Mouse (Mus musculus) liver, embryonic 12.5 days (tissue): ENCODE results near the gene Myh4. TPM values are rescaled to one million over a fixed set of nuclear protein-coding genes. Genes with fewer than 3 reads are reported as not detected.

Experiments
- ATAC-seq: fragments of 200-750 bp; cut with Nextera tagmentation; 2 replicates; pipeline ENCODE4 v1.8.0; 2017; ENCODE audit warnings: moderate number of reproducible peaks, mild to moderate bottlenecking, moderate library complexity
- H3K27ac ChIP-seq: fragments of 300-500 bp; sonication (generic); 2 replicates; pipeline ENCODE4 v1.5.1; 2016; ENCODE audit warnings: mild to moderate bottlenecking
- H3K27me3 ChIP-seq: fragments of 300-500 bp; sonication (generic); replicated peaks from 2 replicates; pipeline ENCODE4 v1.6.1; 2016; ENCODE audit warnings: mild to moderate bottlenecking, moderate library complexity
- H3K36me3 ChIP-seq: fragments of 300-500 bp; sonication (generic); 2 replicates; pipeline ENCODE4 v1.6.1; 2016; ENCODE audit warnings: mild to moderate bottlenecking, moderate library complexity
- H3K4me1 ChIP-seq: fragments of 300-500 bp; sonication (generic); 2 replicates; pipeline ENCODE4 v1.6.1; 2016
- H3K4me2 ChIP-seq: fragments of 300-500 bp; sonication (generic); 2 replicates; pipeline ENCODE4 v1.6.1; 2016; ENCODE audit warnings: mild to moderate bottlenecking, moderate library complexity
- H3K4me3 ChIP-seq: fragments of 300-500 bp; sonication (generic); 2 replicates; pipeline ENCODE4 v1.5.1; 2016; ENCODE audit warnings: mild to moderate bottlenecking, moderate library complexity
- H3K9ac ChIP-seq: fragments of 300-500 bp; sonication (generic); 2 replicates; pipeline ENCODE4 v1.6.1; 2016; ENCODE audit warnings: mild to moderate bottlenecking, moderate library complexity
- H3K9me3 ChIP-seq: fragments of 300-500 bp; sonication (generic); replicated peaks from 2 replicates; pipeline ENCODE4 v1.6.1; 2016; ENCODE audit warnings: mild to moderate bottlenecking, moderate library complexity
- WGBS: fragments of 180-500 bp; shearing (Covaris S2); methylation state at CpG from one replicate; pipeline ENCODE4 v1.1.7; 2016; ENCODE audit not compliant: insufficient replicate concordance; 5-methylcytosine and 5-hydroxymethylcytosine counted together
- polyA plus RNA-seq: library from polyadenylated mRNA; unstranded; fragments of >200 nt; fragmentation: Nextera tagmentation; extraction: Ambion mirVana; gene quantifications from 2 replicates; pipeline ENCODE4 v1.2.1, GENCODE M21; 2016

The Myh4 gene
- polyA plus RNA-seq, 1 experiment from 2014 or later = not detected

DNA sequence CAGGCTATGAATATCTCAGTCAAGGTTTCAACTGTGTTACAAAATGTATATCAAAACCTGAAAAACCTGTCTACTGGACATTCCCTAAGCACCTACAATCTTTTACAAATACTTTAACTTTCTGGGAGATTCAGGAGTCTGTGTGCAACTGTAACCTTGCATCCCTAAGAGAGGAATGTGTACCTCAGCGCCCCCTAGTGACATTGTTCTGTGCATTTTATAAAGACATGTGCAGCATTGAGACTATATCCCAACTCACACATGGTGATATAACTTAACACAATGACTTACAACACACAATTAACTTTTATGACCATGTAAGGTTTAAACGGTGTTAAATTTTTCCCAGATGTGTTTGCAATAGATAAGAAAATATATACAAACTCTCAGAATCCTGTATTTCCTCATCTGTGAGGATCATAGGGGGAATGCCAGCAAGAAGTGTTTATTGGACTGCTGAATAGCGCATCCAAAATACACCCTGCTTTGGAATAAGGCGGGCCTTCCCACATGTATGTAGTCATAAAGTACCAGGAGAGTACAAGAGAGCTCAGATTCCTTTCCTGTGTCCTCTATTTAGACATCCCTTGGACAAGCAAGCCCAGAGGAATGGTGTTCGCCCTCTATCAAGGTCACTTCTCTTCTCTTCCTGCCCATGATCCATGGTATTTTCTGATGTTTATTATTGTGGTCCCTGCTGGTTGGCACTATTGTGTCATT is 2.0 kb upstream of the Myh4 start:
- Histone ChIP-seq H3K36me3 (no peaks in the 10 kb centered on the region), H3K4me3 (no peak overlapping the region), H3K9me3 (no peaks in the 10 kb centered on the region), H3K27me3 (no peaks in the 10 kb centered on the region), H3K27ac (no peak overlapping the region), H3K9ac (no peak overlapping the region), H3K4me2 (no peak overlapping the region), H3K4me1 (no peaks in the 10 kb centered on the region)
- WGBS = 44% methylated on average over 5 of the region's 5 CpGs
- ATAC-seq = no peak

DNA sequence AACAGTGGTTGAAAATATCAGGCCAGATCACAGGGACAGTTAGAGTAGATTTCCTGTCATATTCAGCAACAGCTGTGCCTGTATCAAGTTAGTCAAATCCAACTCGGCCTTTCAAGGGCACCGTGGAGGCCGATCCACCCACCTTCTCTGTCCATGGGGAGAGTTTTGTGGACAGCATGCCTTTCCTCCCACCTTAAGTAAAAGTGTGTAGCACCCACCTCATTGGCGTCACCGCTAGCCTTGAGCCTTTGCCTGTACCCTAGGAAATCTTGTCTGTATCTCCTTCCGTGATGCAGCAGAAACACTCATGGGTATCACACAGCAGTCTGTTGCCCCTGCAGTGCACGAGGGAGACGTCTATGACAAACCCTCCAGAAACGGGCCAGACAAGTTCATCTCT is 1.0 kb upstream of the Myh4 start:
- Histone ChIP-seq H3K4me2 (no peak overlapping the region), H3K27me3 (no peaks in the 10 kb centered on the region), H3K4me1 (no peaks in the 10 kb centered on the region), H3K36me3 (no peaks in the 10 kb centered on the region), H3K27ac (no peak overlapping the region), H3K9ac (no peak overlapping the region), H3K9me3 (no peaks in the 10 kb centered on the region), H3K4me3 (no peak overlapping the region)
- WGBS = 68% methylated on average over 9 of the region's 9 CpGs
- no peak for ATAC-seq

- Histone ChIP-seq H3K4me3 (no peak overlapping the region), H3K4me1 (no peaks in the 10 kb centered on the region), H3K27ac (no peak overlapping the region), H3K9me3 (no peaks in the 10 kb centered on the region), H3K9ac (no peak overlapping the region), H3K27me3 (no peaks in the 10 kb centered on the region), H3K4me2 (no peak overlapping the region), H3K36me3 (no peaks in the 10 kb centered on the region)
- no peak for ATAC-seq
- 74% methylated on average over 6 of the region's 6 CpGs for WGBS
Measured at GRCm38 (mm10) chr11:67241051-67241450, 3.2 kb downstream of the Myh4 start.

DNA sequence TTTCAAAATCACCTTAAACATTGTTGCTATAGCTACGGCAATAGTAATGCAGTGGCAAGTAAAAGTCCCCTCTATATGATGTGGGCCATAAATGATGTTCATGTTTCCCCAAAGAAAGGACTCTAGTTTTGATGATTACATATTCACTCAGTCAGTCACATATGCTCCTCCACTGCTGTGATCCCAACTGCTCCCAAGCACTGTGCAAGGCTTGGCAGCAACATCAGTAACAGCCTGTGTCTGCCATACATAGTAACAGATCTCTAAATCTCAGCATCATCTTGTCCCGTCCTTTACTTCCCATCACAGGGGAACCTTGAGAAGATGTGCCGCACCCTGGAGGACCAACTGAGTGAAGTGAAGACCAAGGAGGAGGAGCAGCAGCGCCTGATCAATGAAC is 15.9 kb downstream of the Myh4 start:
- Histone ChIP-seq H3K4me1 (no peaks in the 10 kb centered on the region), H3K27ac (no peak overlapping the region), H3K9ac (no peak overlapping the region), H3K27me3 (no peaks in the 10 kb centered on the region), H3K36me3 (no peaks in the 10 kb centered on the region), H3K4me2 (no peak overlapping the region), H3K9me3 (no peaks in the 10 kb centered on the region), H3K4me3 (no peak overlapping the region)
- no peak for ATAC-seq
- WGBS = 68% methylated on average over 4 of the region's 4 CpGs

- WGBS = 69% methylated on average over 7 of the region's 7 CpGs
- no peak overlapping the region for H3K9ac ChIP-seq
- no peaks in the 10 kb centered on the region for H3K36me3 ChIP-seq
- no peak overlapping the region for H3K4me3 ChIP-seq
- ATAC-seq = no peak
- no peaks in the 10 kb centered on the region for H3K9me3 ChIP-seq
- no peaks in the 10 kb centered on the region for H3K4me1 ChIP-seq
- H3K4me2 ChIP-seq = no peak overlapping the region
- no peaks in the 10 kb centered on the region for H3K27me3 ChIP-seq
- H3K27ac ChIP-seq = no peak overlapping the region
Measured at GRCm38 (mm10) chr11:67257048-67257447, 19.2 kb downstream of the Myh4 start.

- no peak overlapping the region for H3K4me3 ChIP-seq
- 66% methylated on average over 6 of the region's 6 CpGs for WGBS
- H3K4me1 ChIP-seq = no peaks in the 10 kb centered on the region
- ATAC-seq = no peak
- H3K9ac ChIP-seq = no peak overlapping the region
- no peak overlapping the region for H3K27ac ChIP-seq
- H3K36me3 ChIP-seq = no peaks in the 10 kb centered on the region
- no peaks in the 10 kb centered on the region for H3K9me3 ChIP-seq
- no peak overlapping the region for H3K4me2 ChIP-seq
- no peaks in the 10 kb centered on the region for H3K27me3 ChIP-seq
Measured at GRCm38 (mm10) chr11:67260956-67261355, 23.1 kb downstream of the Myh4 start.

DNA sequence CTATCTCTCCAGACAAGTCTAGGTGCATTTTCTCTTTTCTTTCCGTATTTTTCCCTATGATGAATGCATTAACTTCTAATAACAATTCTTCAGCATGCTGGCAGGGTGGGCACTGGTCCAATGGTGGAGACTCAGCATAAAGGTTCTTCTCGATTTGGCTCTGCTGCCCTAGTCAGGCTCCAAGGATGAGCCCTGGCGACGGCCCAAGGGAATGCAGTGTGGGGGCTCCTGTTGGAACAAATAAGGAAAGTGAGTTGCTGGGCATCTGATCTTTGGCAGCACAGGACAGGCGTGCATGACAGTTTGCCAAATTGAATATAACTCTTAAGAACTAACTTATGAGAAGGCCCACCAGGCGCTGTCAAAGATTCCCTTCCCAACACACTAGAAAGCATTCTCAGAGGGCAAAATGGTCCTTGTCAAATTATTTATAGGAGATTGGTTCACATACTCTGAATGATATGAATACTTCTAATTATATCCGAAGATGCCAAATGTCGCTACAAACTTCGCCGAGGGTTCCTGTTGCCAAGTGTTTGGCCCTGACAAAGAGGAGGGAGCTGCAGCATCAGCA is 38.9 kb downstream of the Myh4 start, which contains the start of gene Myh8:
Myh8 (plus strand) TSS at position 524 of the 574 bp plus-strand sequence.
- no peak within 1 kb of the TSS for H3K9ac ChIP-seq
- ATAC-seq = no peak
- 66% methylated on average over 10 of the region's 10 CpGs for whole genome bisulfite sequencing
- H3K4me1 ChIP-seq = no peaks in the 10 kb centered on the region
- H3K9me3 ChIP-seq = no peaks in the 10 kb centered on the region
- no peak within 1 kb of the TSS for H3K27ac ChIP-seq
- no peak within 1 kb of the TSS for H3K4me2 ChIP-seq
- no peak within 1 kb of the TSS for H3K4me3 ChIP-seq
- no peaks in the 10 kb centered on the region for H3K27me3 ChIP-seq
- no peaks in the 10 kb centered on the region for H3K36me3 ChIP-seq

- no peaks in the 10 kb centered on the region for H3K27me3 ChIP-seq
- 54% methylated on average over 1 of the region's 1 CpGs for WGBS
- H3K4me2 ChIP-seq = no peak overlapping the region
- no peak overlapping the region for H3K27ac ChIP-seq
- H3K9me3 ChIP-seq = 0 out of 2 replicates have a peak, but pooled peaks cover 3% of the 10 kb centered on the region
- H3K36me3 ChIP-seq = no peaks in the 10 kb centered on the region
- no peaks in the 10 kb centered on the region for H3K4me1 ChIP-seq
- H3K9ac ChIP-seq = no peak overlapping the region
- no peak overlapping the region for H3K4me3 ChIP-seq
- no peak for ATAC-seq
Measured at GRCm38 (mm10) chr11:67293440-67293839, 55.6 kb downstream of the Myh4 start.

Other genes with a start within 250 kb of the Myh4 start
- 0.93 and 1.2 TPM in 2 replicates for gene Tmem220, start 212.9 kb upstream of the Myh4 start, polyA plus RNA-seq
- 11.9 and 14.5 TPM in 2 replicates for gene Adprm, start 185.4 kb upstream of the Myh4 start, polyA plus RNA-seq
- 12.8 and 13.4 TPM in 2 replicates for gene Sco1, start 185.4 kb upstream of the Myh4 start, polyA plus RNA-seq
- gene Myh3, start 159.7 kb upstream of the Myh4 start, polyA plus RNA-seq = 0.58 and 1.4 TPM in 2 replicates
- gene Myh2, start 67.0 kb upstream of the Myh4 start, polyA plus RNA-seq = not detected in 2 replicates
- gene Myh1, start 38.0 kb upstream of the Myh4 start, polyA plus RNA-seq = 0.05 and 0.14 TPM in 2 replicates
- gene Myh8, start 39.1 kb downstream of the Myh4 start, polyA plus RNA-seq = 0.15 and 0.37 TPM in 2 replicates
- gene Myh13, start 83.6 kb downstream of the Myh4 start, polyA plus RNA-seq = 0.10 TPM in 1 of 2 replicates, not detected in the other
- 1.8 and 2.1 TPM in 2 replicates for gene Gas7, start 217.4 kb downstream of the Myh4 start, polyA plus RNA-seq